Mouse (Mus musculus): ENCODE data around the gene Gm42715.
"Not testable (repeated sequence)": the region's sequence is repeated elsewhere in the genome, so short reads cannot be mapped to it uniquely, and the experiment has no call there.

The Gm42715 gene

GRCm38 (mm10) chr7:127497382-127497781 is 22.0 kb upstream of the Gm42715 start:
- DNase-seq (ENCODE audit: low spot score) = no peak

GRCm38 (mm10) chr7:127498407-127498806 is 21.0 kb upstream of the Gm42715 start:
- DNase-seq (ENCODE audit: low spot score) = peak; percentile 62

GRCm38 (mm10) chr7:127508291-127508690 is 11.1 kb upstream of the Gm42715 start:
- DNase-seq (ENCODE audit: low spot score) = no peak

- not testable (repeated sequence) for DNase-seq (ENCODE audit: low spot score)
These were observed 9.6 kb upstream of the Gm42715 start for GRCm38 (mm10) chr7:127509830-127510229.

GRCm38 (mm10) chr7:127511241-127511640 is 8.1 kb upstream of the Gm42715 start:
- DNase-seq (ENCODE audit: low spot score) = peak; percentile 53

- DNase-seq (ENCODE audit: low spot score) = peak; percentile 98
These were observed 7.6 kb upstream of the Gm42715 start, which contains the start of gene Srcap for GRCm38 (mm10) chr7:127511808-127512230. TSS of gene Srcap (plus strand) at chr7:127511983.

- peak; percentile 94 for DNase-seq (ENCODE audit: low spot score)
These were observed 7.0 kb upstream of the Gm42715 start for GRCm38 (mm10) chr7:127512231-127513015.

- DNase-seq (ENCODE audit: low spot score) = no peak
These were observed 6.4 kb upstream of the Gm42715 start for GRCm38 (mm10) chr7:127513016-127513390.

GRCm38 (mm10) chr7:127513781-127514180 is 5.6 kb upstream of the Gm42715 start:
- DNase-seq (ENCODE audit: low spot score) = no peak

GRCm38 (mm10) chr7:127515846-127516245 is 3.5 kb upstream of the Gm42715 start:
- no peak for DNase-seq (ENCODE audit: low spot score)

GRCm38 (mm10) chr7:127516344-127516743 is 3.0 kb upstream of the Gm42715 start:
- no peak for DNase-seq (ENCODE audit: low spot score)

- no peak for DNase-seq (ENCODE audit: low spot score)
These were observed 22.3 kb downstream of the Gm42715 start for GRCm38 (mm10) chr7:127541671-127542070.

GRCm38 (mm10) chr7:127549116-127549835 is 29.9 kb downstream of the Gm42715 start:
- DNase-seq (ENCODE audit: low spot score) = no peak

GRCm38 (mm10) chr7:127551558-127551957 is 32.2 kb downstream of the Gm42715 start:
- DNase-seq (ENCODE audit: low spot score) = no peak

- no peak for DNase-seq (ENCODE audit: low spot score)
These were observed 41.2 kb downstream of the Gm42715 start for GRCm38 (mm10) chr7:127560580-127560979.

GRCm38 (mm10) chr7:127561340-127561858 is 42.0 kb downstream of the Gm42715 start, which contains the start of gene Tmem265:
TSS of gene Tmem265 (plus strand) at chr7:127561390.
- DNase-seq (ENCODE audit: low spot score) = no peak

- DNase-seq (ENCODE audit: low spot score) = no peak
These were observed 45.2 kb downstream of the Gm42715 start for GRCm38 (mm10) chr7:127564381-127565150.

- DNase-seq (ENCODE audit: low spot score) = peak; percentile 98
These were observed 53.6 kb downstream of the Gm42715 start, which contains the start of gene Phkg2 for GRCm38 (mm10) chr7:127572895-127573471. TSS of gene Phkg2 (plus strand) at chr7:127573340.

GRCm38 (mm10) chr7:127573503-127574008 is 54.2 kb downstream of the Gm42715 start:
- peak; percentile 19 for DNase-seq (ENCODE audit: low spot score)

- no peak for DNase-seq (ENCODE audit: low spot score)
These were observed 54.7 kb downstream of the Gm42715 start for GRCm38 (mm10) chr7:127574115-127574514.

- no peak for DNase-seq (ENCODE audit: low spot score)
These were observed 63.9 kb downstream of the Gm42715 start for GRCm38 (mm10) chr7:127583260-127583659.
